Mouse (Mus musculus) liver, adult 2 months (tissue): ENCODE measurements at regions not wholly inside any gene's neighbourhood (a gene's known extent, or its start where the extent isn't known, plus 50 kb on each side); places are given as distances from the start of the nearest gene placed in this dataset.

Experiments
- DNase-seq: peaks from one replicate; pipeline ENCODE4 v3.0.0-alpha.2; 2011; ENCODE audit warnings: low read depth, low spot score; ENCODE audit errors: extremely low read depth
- H3K27ac ChIP-seq: fragments of 200-500 bp; replicated peaks from 2 replicates; pipeline ENCODE4 v1.5.1; 2012; ENCODE audit warnings: low read depth, mild to moderate bottlenecking, control low read depth, inconsistent platforms, low read length; ENCODE audit not compliant: insufficient read depth
- H3K27me3 ChIP-seq: fragments of 200-500 bp; 2 replicates; pipeline ENCODE4 v1.6.1; 2012; ENCODE audit warnings: mild to moderate bottlenecking, moderate library complexity, low read length, inconsistent platforms; ENCODE audit not compliant: control insufficient read depth, insufficient read depth
- H3K36me3 ChIP-seq: fragments of 200-500 bp; 2 replicates; pipeline ENCODE4 v1.6.1; 2012; ENCODE audit warnings: low read length, inconsistent platforms; ENCODE audit not compliant: control insufficient read depth, insufficient read depth
- H3K4me1 ChIP-seq: fragments of 200-500 bp; 2 replicates; pipeline ENCODE4 v1.6.1; 2011; ENCODE audit warnings: low read length; ENCODE audit not compliant: control insufficient read depth, insufficient read depth
- H3K4me3 ChIP-seq: fragments of 200-500 bp; 2 replicates; pipeline ENCODE4 v1.5.1; 2011; ENCODE audit warnings: low read depth, mild to moderate bottlenecking, control low read depth, low read length, moderate library complexity; ENCODE audit not compliant: insufficient read depth
- H3K79me2 ChIP-seq: fragments of 200-500 bp; 2 replicates; pipeline ENCODE4 v1.6.1; 2012; ENCODE audit warnings: inconsistent platforms, mild to moderate bottlenecking, low read length, moderate library complexity; ENCODE audit not compliant: control insufficient read depth, insufficient read depth
- H3K9ac ChIP-seq: fragments of 200-500 bp; 2 replicates; pipeline ENCODE4 v1.6.1; 2012; ENCODE audit warnings: low read depth, mild to moderate bottlenecking, control low read depth, inconsistent platforms, low read length
- CTCF ChIP-seq: fragments of 200-500 bp; IDR thresholded peaks from 2 replicates; pipeline ENCODE4 v1.5.1; 2011; ENCODE audit warnings: low read depth, low read length, control low read depth
- POLR2A ChIP-seq: fragments of 200-500 bp; IDR thresholded peaks from 2 replicates; pipeline ENCODE4 v1.6.1; 2011; ENCODE audit warnings: low read length, control low read depth; ENCODE audit not compliant: insufficient read depth; ENCODE audit errors: extremely low read depth
- WGBS: fragments of 180-500 bp; shearing (Covaris S2); methylation state at CpG from one replicate; pipeline ENCODE4 v1.1.7; 2018; 5-methylcytosine and 5-hydroxymethylcytosine counted together

DNA sequence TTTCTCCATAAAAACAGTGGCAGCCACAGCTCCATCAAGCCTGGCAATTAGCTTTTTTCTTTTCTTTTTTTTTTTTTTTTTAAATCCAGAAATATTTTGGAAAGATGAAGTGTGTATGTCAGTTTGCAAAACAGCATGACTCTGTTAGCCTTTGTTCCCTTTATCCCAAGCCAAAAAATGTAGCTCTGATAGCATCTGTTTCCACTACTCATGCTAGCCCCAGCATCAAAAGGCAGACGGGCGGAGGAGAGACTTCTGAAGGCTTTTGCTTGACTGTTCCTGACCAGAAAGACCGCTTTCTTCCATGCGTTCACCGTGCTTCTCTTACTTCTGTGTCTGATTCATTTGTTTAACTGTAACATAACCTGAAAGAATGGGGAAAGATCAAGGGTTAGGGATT is 1039.5 kb downstream of the Ttll7 start:
- no peak for DNase-seq
- no peaks in the 10 kb centered on the region for H3K4me1 ChIP-seq
- 81% methylated on average over 5 of the region's 5 CpGs for WGBS
- no peak overlapping the region for H3K27ac ChIP-seq
- no peak overlapping the region for H3K9ac ChIP-seq
- TF ChIP-seq POLR2A (no peak), CTCF (no peak)
- H3K36me3 ChIP-seq, result no peaks in the 10 kb centered on the region
- H3K4me3 ChIP-seq, result no peak overlapping the region
- no peaks in the 10 kb centered on the region for H3K79me2 ChIP-seq
- no peaks in the 10 kb centered on the region for H3K27me3 ChIP-seq

- H3K4me1 ChIP-seq, result no peaks in the 10 kb centered on the region
- TF ChIP-seq POLR2A (no peak), CTCF (no peak)
- H3K79me2 ChIP-seq, result no peaks in the 10 kb centered on the region
- no peak overlapping the region for H3K4me3 ChIP-seq
- no peaks in the 10 kb centered on the region for H3K36me3 ChIP-seq
- no peak overlapping the region for H3K27ac ChIP-seq
- 85% methylated on average over 10 of the region's 10 CpGs for WGBS
- H3K9ac ChIP-seq, result no peak overlapping the region
- no peak for DNase-seq
- no peaks in the 10 kb centered on the region for H3K27me3 ChIP-seq
Observed at GRCm38 (mm10) chr3:147886261-147886893, 1034.2 kb downstream of the Ttll7 start.

DNA sequence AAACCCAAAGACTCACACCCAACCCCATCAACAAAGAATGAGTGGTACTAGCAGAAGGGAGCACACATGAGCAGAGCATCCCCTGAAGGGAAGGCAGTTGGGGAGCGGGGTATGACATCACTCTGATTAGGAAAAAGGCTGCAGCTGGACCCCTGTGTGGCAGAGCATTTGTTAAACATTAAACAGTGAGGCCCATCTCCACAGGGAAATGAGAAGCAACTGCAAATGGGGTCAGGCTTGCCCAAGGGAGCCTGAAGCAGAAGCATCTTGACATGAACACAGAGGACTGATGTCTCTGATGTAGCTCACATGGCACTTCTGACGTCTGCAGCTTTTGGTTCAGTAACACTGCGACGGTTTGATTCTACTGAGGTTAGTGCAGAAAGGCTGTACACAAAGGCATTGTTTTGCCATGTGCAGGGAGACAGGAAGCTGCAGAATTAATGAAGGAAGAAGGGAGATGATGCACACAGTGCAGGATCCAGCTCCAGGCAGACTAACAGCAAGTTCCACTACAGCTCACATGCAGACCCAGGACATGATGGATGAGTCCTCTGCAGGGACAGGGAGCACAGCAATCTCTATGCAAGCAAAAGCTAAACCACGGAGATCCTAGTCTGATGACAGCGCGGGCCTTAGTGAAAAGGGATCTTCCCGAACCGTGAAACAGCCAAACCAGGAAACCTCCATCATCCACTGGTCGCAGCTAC is 1030.9 kb downstream of the Ttll7 start:
- no peak for DNase-seq
- Histone ChIP-seq H3K36me3 (no peaks in the 10 kb centered on the region), H3K27ac (no peak overlapping the region), H3K27me3 (no peaks in the 10 kb centered on the region), H3K4me1 (no peaks in the 10 kb centered on the region), H3K4me3 (no peak overlapping the region), H3K79me2 (no peaks in the 10 kb centered on the region), H3K9ac (no peak overlapping the region)
- WGBS, result 64% methylated on average over 10 of the region's 10 CpGs
- no peak for TF ChIP-seq POLR2A
- TF ChIP-seq CTCF, result no peak

GRCm38 (mm10) chr3:147878690-147879089 is 1026.5 kb downstream of the Ttll7 start:
- no peaks in the 10 kb centered on the region for H3K79me2 ChIP-seq
- no peak overlapping the region for H3K27ac ChIP-seq
- DNase-seq, result no peak
- H3K36me3 ChIP-seq, result no peaks in the 10 kb centered on the region
- no peak overlapping the region for H3K4me3 ChIP-seq
- H3K9ac ChIP-seq, result no peak overlapping the region
- 67% methylated on average over 3 of the region's 3 CpGs for WGBS
- H3K27me3 ChIP-seq, result no peaks in the 10 kb centered on the region
- TF ChIP-seq POLR2A, result no peak
- no peak for TF ChIP-seq CTCF
- no peaks in the 10 kb centered on the region for H3K4me1 ChIP-seq

DNA sequence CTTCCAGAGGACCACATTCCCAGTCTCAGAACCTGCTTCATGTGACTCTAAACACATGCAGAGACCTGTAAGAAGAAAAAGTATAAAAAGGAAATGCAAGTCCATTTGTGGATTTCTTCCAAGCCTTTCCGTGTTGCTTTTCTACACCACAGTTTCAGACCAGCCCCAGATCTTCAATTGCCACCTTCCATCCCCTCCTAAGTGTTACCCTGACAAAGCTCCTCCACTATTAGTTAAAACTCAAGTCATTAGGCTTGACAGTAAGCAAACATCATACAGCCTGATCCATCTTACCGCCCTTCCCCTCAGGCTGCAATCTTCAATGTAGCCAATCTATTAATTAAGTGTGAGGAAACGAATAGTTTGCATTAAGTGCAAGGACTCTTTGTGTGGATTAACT is 1016.1 kb downstream of the Ttll7 start:
- H3K4me1 ChIP-seq, result no peaks in the 10 kb centered on the region
- H3K9ac ChIP-seq, result no peak overlapping the region
- H3K36me3 ChIP-seq, result no peaks in the 10 kb centered on the region
- no peaks in the 10 kb centered on the region for H3K79me2 ChIP-seq
- no peak overlapping the region for H3K4me3 ChIP-seq
- no peaks in the 10 kb centered on the region for H3K27me3 ChIP-seq
- WGBS, result 55% methylated on average over 3 of the region's 3 CpGs
- no peak for DNase-seq
- no peak overlapping the region for H3K27ac ChIP-seq
- no peak for TF ChIP-seq POLR2A
- no peak for TF ChIP-seq CTCF

DNA sequence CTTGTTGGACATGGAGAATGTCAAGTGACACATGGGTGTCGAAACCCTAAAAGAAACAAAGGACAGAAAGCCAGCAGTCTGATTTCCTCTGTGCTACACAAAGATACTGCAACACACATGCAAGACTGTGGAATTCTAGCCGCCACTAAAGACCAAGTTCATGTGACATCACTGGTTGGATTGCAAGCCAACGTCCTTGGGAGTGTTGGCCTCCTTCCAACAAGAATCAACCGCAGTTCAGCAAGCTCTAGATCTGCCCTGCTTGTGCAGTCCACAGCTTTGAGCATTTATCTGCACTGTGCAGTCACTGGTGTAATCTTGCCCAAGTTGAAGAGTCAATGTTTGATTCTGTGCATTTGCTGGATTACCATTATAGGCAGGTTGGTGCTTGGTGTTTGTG is 1001.2 kb downstream of the Ttll7 start:
- H3K27ac ChIP-seq, result no peak overlapping the region
- H3K4me3 ChIP-seq, result no peak overlapping the region
- no peaks in the 10 kb centered on the region for H3K36me3 ChIP-seq
- H3K9ac ChIP-seq, result no peak overlapping the region
- 52% methylated on average over 4 of the region's 4 CpGs for WGBS
- no peaks in the 10 kb centered on the region for H3K79me2 ChIP-seq
- H3K4me1 ChIP-seq, result no peaks in the 10 kb centered on the region
- H3K27me3 ChIP-seq, result no peaks in the 10 kb centered on the region
- TF ChIP-seq POLR2A (no peak), CTCF (no peak)
- peak; percentile 4 for DNase-seq
